Mouse (Mus musculus): Measurements from ENCODE around the gene S1pr4.

GRCm38 (mm10) chr10:81524051-81524605 is 24.2 kb upstream of the S1pr4 start, which contains the start of gene Gna15:
- TF ChIP-seq POLR2AphosphoS2 (IDR thresholded peaks at IDR 0.05; ENCODE audit: insufficient read length, low read depth) (no peak), TCF12 (IDR thresholded peaks at IDR 0.05; ENCODE audit: insufficient read depth, poor library complexity, severe bottlenecking) (no peak), REST (IDR thresholded peaks at IDR 0.05; ENCODE audit: insufficient read depth, insufficient read length) (no peak), E2F4 (IDR thresholded peaks at IDR 0.05; ENCODE audit: insufficient read depth) (no peak), MAX (IDR thresholded peaks at IDR 0.05; ENCODE audit: low read depth) (no peak), POLR2A (IDR thresholded peaks at IDR 0.05; ENCODE audit: insufficient read length, low read depth) (no peak)

Data from myocyte (in vitro differentiated cells).